Mouse (Mus musculus) left cerebral cortex, postnatal 36 days (tissue): ENCODE data around the gene Brms1. TPM values are rescaled to one million over a fixed set of nuclear protein-coding genes. Genes with fewer than 3 reads are reported as not detected.

ENCODE experiments used
- DNase-seq, 2 experiments: peaks; one replicate each; pipeline ENCODE4 v3.0.0; 2021 to 2022; ENCODE audit warnings: low spot score in 2 of 2, mixed read lengths in 1 of 2
- intact Hi-C: fragments of 180-260 bp; cut with DNase I; formaldehyde crosslinking; loops from one replicate; pipeline ENCODE4 v1.15.1; 2025
- total RNA-seq, 2 experiments: library from RNA; stranded (reverse); gene quantifications; 2 replicates each; pipeline ENCODE4 v1.2.3; 2021

Brms1 gene
- total RNA-seq, 2 experiments from 2014 or later = 22.7 to 25.6 TPM

DNA sequence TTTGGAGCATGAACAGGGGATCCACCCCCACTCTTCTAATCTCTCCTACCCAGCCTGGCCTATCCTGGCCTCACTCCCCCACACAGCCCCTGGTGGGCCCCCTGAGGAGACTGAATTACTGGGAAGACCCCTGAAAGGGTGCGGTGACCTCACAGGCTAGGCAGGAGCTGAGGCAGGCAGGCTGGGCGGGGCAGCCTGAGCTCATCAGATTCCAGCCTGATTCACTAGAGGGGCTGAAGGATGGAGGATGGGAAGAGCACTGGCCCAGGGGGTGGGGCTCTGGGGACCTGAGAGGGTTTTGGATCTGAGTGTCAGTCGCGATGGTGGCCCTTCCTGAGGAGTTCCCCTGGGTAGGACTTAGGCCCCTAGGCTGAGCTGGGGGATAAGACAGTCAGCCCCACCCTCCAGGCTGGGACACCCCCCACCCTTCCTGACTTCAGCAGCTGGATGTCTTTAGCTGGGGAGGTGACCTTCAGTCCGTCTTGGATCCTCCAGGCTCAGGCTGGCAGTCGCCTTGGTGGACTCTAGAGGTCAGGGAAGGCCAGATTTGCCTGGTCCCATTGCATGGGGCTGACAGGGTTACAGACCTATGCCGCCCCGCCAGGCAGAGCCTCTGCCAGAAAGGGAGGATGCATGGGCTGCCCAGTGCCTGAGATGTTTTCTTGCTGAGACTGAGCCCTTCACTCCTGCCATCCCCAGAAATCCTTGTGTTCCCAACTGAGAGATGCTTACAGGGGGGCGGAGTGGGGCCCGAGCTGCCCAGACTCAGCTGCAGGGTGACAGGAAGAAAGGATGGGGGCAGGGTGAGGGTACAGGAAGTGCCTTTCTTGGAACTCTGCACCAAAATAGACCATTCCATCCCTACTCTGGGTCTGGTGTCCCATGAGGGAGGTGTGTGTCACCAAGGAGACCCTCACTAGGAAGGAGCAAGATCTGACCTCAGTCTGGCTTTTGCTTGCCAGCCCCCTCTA lies 17.9 kb downstream of the Brms1 start:
- DNase-seq = peak in 1 of 2 experiments; percentile 24
- intact Hi-C loops = no loop called here

- intact Hi-C loops = no loop called here
- no peak for DNase-seq
Measured at GRCm38 (mm10) chr19:5060365-5061330, 19.5 kb downstream of the Brms1 start.

- intact Hi-C loops = no loop called here
- DNase-seq = no peak
Measured at GRCm38 (mm10) chr19:5062041-5062440, 20.9 kb downstream of the Brms1 start.

- DNase-seq = no peak
- intact Hi-C loops = no loop called here
Measured at GRCm38 (mm10) chr19:5062446-5062845, 21.3 kb downstream of the Brms1 start.

- intact Hi-C loops = no loop called here
- no peak for DNase-seq
Measured at GRCm38 (mm10) chr19:5065104-5065503, 23.9 kb downstream of the Brms1 start.

DNA sequence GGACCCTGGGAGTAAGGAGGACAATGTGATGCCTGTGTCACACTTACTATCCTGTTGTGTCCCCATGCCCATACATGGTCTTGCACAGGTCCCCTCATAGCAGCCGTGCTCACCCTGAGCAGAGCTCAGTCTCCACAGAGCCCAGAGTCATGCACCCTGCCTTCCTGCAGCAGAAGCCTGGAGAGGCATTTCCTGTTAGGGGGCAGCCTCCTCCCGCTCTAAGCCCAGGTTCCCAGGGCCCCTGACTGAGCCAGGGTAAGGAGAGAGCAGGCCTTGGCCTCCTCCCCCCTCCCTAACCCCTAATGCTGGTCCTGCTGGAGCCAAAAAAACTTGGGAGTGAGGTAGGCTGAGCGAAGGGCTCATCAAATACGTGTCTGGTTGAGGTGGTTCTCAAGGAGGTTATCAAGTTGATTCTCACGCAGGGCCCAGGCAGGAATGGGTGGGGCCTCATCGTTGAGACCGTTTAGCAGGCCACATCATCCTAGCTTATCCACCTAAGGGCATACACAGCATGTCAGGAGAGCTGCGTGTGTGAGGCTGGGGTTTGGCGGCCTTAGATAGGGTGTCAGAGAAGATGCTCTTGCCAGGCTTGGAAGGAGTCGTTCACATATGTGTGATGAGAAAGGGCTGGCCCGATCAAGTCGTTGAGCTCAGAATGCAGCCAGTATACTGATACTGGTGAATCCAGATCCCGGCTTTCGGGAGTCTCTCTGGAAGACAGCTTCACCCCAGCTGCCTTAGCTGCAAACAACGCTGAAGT lies 26.1 kb downstream of the Brms1 start:
- no peak for DNase-seq
- intact Hi-C loops = no loop called here

GRCm38 (mm10) chr19:5067867-5068569 lies 26.9 kb downstream of the Brms1 start, which contains the start of gene Cd248:
TSS of gene Cd248 (plus strand) at chr19:5068078.
- DNase-seq = peak in 1 of 2 experiments; percentile 23
- intact Hi-C loops = no loop called here

DNA sequence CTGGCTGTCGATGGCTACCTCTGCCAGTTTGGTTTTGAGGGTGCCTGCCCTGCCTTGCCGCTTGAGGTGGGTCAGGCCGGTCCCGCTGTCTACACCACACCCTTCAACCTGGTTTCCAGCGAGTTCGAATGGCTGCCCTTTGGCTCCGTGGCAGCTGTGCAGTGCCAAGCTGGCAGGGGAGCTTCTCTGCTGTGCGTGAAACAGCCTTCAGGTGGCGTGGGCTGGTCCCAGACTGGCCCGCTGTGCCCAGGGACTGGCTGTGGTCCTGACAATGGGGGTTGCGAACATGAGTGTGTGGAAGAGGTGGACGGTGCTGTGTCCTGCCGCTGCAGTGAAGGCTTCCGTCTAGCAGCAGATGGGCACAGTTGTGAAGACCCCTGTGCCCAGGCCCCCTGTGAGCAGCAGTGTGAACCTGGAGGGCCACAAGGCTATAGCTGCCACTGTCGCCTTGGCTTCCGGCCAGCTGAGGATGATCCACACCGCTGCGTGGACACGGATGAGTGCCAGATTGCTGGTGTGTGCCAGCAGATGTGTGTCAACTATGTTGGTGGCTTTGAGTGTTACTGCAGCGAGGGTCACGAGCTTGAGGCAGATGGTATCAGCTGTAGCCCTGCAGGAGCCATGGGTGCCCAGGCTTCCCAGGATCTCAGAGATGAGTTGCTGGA lies 27.5 kb downstream of the Brms1 start:
- DNase-seq = peak in 1 of 2 experiments; percentile 5

GRCm38 (mm10) chr19:5069486-5069885 lies 28.3 kb downstream of the Brms1 start:
- DNase-seq = no peak
- intact Hi-C loops = no loop called here

More for the DNA sequence above, 27.5 kb downstream of the Brms1 start:
- intact Hi-C loops = no loop called here

- intact Hi-C loops = loop anchor here (5.0 kb wide), 1 partner anchor 53 kb away; no protein-coding TSS in a partner anchor
- no peak for DNase-seq
Measured at GRCm38 (mm10) chr19:5069978-5070377, 28.8 kb downstream of the Brms1 start.

DNA sequence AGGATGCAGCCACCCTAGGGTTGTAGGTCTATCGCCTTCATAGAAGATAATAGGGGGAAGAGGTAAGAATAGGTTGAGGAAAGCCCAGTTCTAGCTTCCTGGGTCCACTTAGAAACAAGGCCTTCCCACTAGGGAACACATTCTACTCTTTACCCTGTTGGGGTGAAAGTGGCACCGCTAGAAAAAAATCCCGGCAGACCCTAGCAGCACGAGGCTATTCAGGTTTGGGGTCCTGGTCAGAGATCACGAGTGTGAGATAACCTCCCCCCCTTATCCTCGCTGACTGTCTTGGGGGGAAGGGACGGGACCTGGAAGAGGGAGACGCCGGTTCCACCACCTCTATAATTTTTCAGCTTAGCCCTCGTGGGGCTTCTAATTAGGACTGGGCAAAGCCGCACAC lies 29.9 kb downstream of the Brms1 start:
- DNase-seq = no peak
- intact Hi-C loops = loop anchor here (5.0 kb wide), 1 partner anchor 54 kb away; no protein-coding TSS in a partner anchor

- intact Hi-C loops = loop anchor here (2.0 to 5.0 kb wide), 2 partner anchors 15 to 54 kb away; no protein-coding TSS in a partner anchor
- DNase-seq = peak; percentile 21 to 24
Measured at GRCm38 (mm10) chr19:5071545-5072369, 30.6 kb downstream of the Brms1 start.

- intact Hi-C loops = loop anchor here (2.0 to 5.0 kb wide), 2 partner anchors 16 to 55 kb away; no protein-coding TSS in a partner anchor
- peak in 1 of 2 experiments; percentile 4 for DNase-seq
Measured at GRCm38 (mm10) chr19:5072389-5073019, 31.4 kb downstream of the Brms1 start.

- intact Hi-C loops = loop anchor here (2.0 to 5.0 kb wide), 2 partner anchors 16 to 56 kb away; no protein-coding TSS in a partner anchor
- DNase-seq = peak in 1 of 2 experiments; percentile 10
Measured at GRCm38 (mm10) chr19:5073028-5073427, 31.9 kb downstream of the Brms1 start.

GRCm38 (mm10) chr19:5073518-5073917 lies 32.4 kb downstream of the Brms1 start:
- intact Hi-C loops = loop anchor here (2.0 to 5.0 kb wide), 2 partner anchors 17 to 56 kb away; no protein-coding TSS in a partner anchor
- DNase-seq = peak in 1 of 2 experiments; percentile 25

DNA sequence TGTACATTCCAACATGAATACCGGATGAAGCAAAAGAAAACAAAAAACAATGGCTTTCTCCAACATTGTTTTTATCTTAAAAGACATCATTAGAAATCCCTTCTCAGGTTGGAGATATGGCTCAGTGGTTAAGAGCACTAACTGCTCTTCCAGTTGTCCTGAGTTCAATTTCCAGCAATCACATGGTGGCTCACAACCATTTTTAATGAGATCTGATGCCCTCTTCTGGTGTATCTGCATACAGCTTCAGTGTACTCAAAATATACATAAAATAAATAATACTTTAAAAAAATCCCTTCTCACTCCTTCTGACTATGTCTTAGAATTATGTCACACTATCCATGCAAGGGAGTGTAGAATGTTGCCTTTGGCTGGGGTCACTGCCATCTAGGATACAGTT lies 38.1 kb downstream of the Brms1 start:
- intact Hi-C loops = no loop called here
- no peak for DNase-seq
